Mouse (Mus musculus): Measurements from ENCODE around the gene Sash1.

DNA sequence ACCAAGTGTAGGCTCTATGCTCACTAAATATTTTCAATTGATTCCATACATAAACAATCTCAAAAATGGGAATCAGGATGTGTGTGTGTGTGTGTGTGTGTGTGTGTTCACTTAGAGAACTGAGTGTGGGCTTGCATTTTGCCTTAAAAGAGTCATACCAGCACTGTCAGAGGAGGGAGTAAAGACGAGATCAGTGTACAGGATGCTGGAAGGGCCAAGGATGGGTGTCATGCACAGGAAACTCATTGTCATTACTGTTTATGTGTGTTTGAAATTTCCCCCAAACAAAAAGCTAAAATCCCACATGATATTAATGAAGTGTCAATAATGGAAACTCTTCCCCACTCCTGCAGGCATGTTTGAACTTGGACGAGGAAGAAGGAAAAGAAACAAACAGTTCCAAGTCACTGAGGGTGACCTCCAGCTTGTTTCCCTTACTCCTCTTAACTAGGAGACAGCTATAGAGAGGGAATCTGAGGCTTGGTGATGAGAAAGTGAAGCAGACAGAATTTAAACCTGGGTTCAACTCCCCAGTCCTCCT, 40.6 kb downstream of the Sash1 start:
- TF ChIP-seq CTCF (IDR thresholded peaks at IDR 0.05; ENCODE audit: low read depth, low read length) (no peak), POLR2A (IDR thresholded peaks at IDR 0.05; ENCODE audit: insufficient read depth, low read length) (no peak)

All from ES-Bruce4 (cell line).